Mouse (Mus musculus) heart, embryonic 14.5 days (tissue): ENCODE measurements around the gene Bsnd. TPM values are rescaled to one million over a fixed set of nuclear protein-coding genes. Genes with fewer than 3 reads are reported as not detected.

ENCODE experiments used
- ATAC-seq: fragments of 200-750 bp; cut with Nextera tagmentation; 2 replicates; pipeline ENCODE4 v1.8.0; 2017; ENCODE audit warnings: low read depth, moderate TSS enrichment; ENCODE audit not compliant: insufficient number of reproducible peaks, insufficient read depth, low FRiP score
- H3K27ac ChIP-seq, 2 experiments: fragments of 200-500 bp in 1 of 2; fragments of 300-500 bp in 1 of 2; sonication (generic) in 1 of 2; replicated peaks in 1 of 2; 2 replicates each; pipeline ENCODE4 v1.5.1; 2012 to 2014; ENCODE audit warnings: low read depth in 2 of 2, low read length in 2 of 2, control low read depth in 1 of 2, mild to moderate bottlenecking in 1 of 2, mixed read lengths in 1 of 2; ENCODE audit not compliant: control insufficient read depth in 1 of 2, insufficient read depth in 1 of 2
- H3K27me3 ChIP-seq: fragments of 300-500 bp; sonication (generic); 2 replicates; pipeline ENCODE4 v1.6.1; 2014; ENCODE audit warnings: mild to moderate bottlenecking, low read length, control low read depth; ENCODE audit not compliant: control insufficient read depth, insufficient read depth
- H3K36me3 ChIP-seq: fragments of 300-500 bp; sonication (generic); 2 replicates; pipeline ENCODE4 v1.6.1; 2014; ENCODE audit warnings: mild to moderate bottlenecking, control low read depth, low read length, mixed read lengths; ENCODE audit not compliant: control insufficient read depth, insufficient read depth
- H3K4me1 ChIP-seq, 2 experiments: fragments of 200-500 bp in 1 of 2; fragments of 300-500 bp in 1 of 2; sonication (generic) in 1 of 2; 2 replicates each; pipeline ENCODE4 v1.6.1; 2012 to 2014; ENCODE audit warnings: low read length in 2 of 2, control low read depth in 1 of 2, mixed read lengths in 1 of 2; ENCODE audit not compliant: control insufficient read depth in 2 of 2, insufficient read depth in 2 of 2
- H3K4me2 ChIP-seq: fragments of 300-500 bp; sonication (generic); 2 replicates; pipeline ENCODE4 v1.6.1; 2014; ENCODE audit warnings: mild to moderate bottlenecking, low read length
- H3K4me3 ChIP-seq, 2 experiments: fragments of 200-500 bp in 1 of 2; fragments of 300-500 bp in 1 of 2; sonication (generic) in 1 of 2; 2 replicates each; pipeline ENCODE4 v1.5.1; 2012 to 2014; ENCODE audit warnings: low read length in 2 of 2, mild to moderate bottlenecking in 2 of 2, control low read depth in 1 of 2, low read depth in 1 of 2, moderate library complexity in 1 of 2; ENCODE audit not compliant: control insufficient read depth in 1 of 2, insufficient read depth in 1 of 2
- H3K9ac ChIP-seq: fragments of 300-500 bp; sonication (generic); 2 replicates; pipeline ENCODE4 v1.6.1; 2014; ENCODE audit warnings: mild to moderate bottlenecking, low read length
- H3K9me3 ChIP-seq: fragments of 300-500 bp; sonication (generic); 2 replicates; pipeline ENCODE4 v1.6.1; 2016; ENCODE audit warnings: low read length, control low read depth; ENCODE audit not compliant: control insufficient read depth
- WGBS: fragments of 180-500 bp; shearing (Covaris S2); extraction: QIAGEN DNeasy Blood & Tissue Kit; methylation state at CpG from one replicate; pipeline ENCODE4 v1.1.7; 2014; 5-methylcytosine and 5-hydroxymethylcytosine counted together
- polyA plus RNA-seq: library from polyadenylated mRNA; unstranded; fragments of >200 nt; fragmentation: Nextera tagmentation; extraction: Ambion mirVana; gene quantifications from 2 replicates; pipeline ENCODE4 v1.2.1, GENCODE M21; 2014

Bsnd gene
- polyA plus RNA-seq, 1 experiment from 2014 or later: not detected

DNA sequence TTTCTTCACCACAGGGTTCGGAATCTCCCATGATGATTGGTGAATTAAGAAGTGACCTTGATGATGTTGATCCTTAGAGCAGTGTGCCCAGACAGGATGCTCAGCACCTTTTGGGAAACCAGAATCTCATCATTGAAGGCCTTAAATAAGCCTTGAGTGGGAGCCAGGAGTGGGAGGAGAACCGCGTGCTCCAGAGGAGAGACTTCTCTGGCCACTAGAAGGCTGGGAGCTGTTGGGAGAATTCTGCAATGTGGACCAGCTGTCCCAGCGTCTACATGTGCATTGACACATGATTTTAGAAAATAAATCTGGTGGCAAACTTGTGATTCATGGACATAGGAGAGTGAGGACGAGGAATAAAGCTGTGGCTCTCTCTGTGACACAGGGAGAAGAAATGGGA lies 53.3 kb downstream of the Bsnd start:
- Histone ChIP-seq H3K36me3 (peaks cover 92% of the 10 kb centered on the region), H3K4me3 (no peak overlapping the region), H3K9ac (no peak overlapping the region), H3K4me2 (no peak overlapping the region), H3K9me3 (no peaks in the 10 kb centered on the region), H3K4me1 (no peaks in the 10 kb centered on the region), H3K27ac (no peak overlapping the region), H3K27me3 (no peaks in the 10 kb centered on the region)
- 94% methylated on average over 5 of the region's 5 CpGs for WGBS
- no peak for ATAC-seq

DNA sequence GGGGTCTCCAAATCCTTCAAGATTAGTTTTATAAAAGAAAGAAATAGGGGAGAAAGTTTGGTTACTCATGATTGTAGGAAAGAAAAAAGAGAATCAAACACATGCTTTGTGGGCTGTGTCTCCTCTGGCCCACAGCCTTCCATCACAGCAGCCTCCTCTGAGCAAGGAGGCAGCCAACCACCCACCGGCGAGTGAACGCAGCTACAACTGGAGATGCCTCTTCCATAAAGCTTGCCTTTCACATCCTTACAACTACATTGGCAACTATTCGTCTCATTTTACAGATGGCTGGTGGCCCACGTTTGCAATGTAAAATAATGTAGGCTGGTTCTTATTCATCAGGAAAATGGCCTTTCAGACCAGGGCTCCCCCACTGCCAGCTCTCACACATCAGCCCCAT lies 54.9 kb downstream of the Bsnd start:
- Histone ChIP-seq H3K9me3 (no peaks in the 10 kb centered on the region), H3K36me3 (peaks cover 95% of the 10 kb centered on the region), H3K27me3 (no peaks in the 10 kb centered on the region), H3K4me2 (no peak overlapping the region), H3K4me1 (no peaks in the 10 kb centered on the region), H3K4me3 (no peak overlapping the region), H3K27ac (no peak overlapping the region), H3K9ac (no peak overlapping the region)
- WGBS: 92% methylated on average over 5 of the region's 5 CpGs
- ATAC-seq: no peak

DNA sequence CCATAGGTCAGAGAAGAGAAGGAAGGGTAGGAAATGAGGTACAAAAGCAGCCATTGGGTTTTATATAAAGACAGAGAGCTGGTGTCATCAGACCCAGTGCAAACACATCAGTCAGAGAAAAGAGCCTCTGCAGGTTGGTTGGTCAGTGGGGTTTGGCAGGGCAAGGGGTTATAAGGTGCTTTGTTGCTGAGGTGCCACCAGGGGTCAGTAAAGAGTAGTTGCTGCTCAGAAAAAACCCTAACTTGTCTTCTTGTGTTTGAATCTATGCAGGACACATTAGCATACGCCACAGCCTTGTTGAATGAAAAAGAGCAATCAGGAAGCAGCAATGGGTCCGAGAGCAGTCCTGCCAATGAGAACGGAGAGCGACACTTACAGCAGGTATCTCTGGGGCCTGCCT lies 55.6 kb downstream of the Bsnd start:
- H3K27me3 ChIP-seq: no peaks in the 10 kb centered on the region
- H3K9ac ChIP-seq: no peak overlapping the region
- no peak overlapping the region for H3K4me3 ChIP-seq
- H3K36me3 ChIP-seq: peaks cover 95% of the 10 kb centered on the region
- H3K4me1 ChIP-seq: no peaks in the 10 kb centered on the region
- no peak overlapping the region for H3K4me2 ChIP-seq
- ATAC-seq: no peak
- 64% methylated on average over 4 of the region's 4 CpGs for WGBS
- H3K27ac ChIP-seq: no peak overlapping the region
- no peaks in the 10 kb centered on the region for H3K9me3 ChIP-seq

- H3K27ac ChIP-seq: no peak overlapping the region
- no peak for ATAC-seq
- H3K36me3 ChIP-seq: peaks cover 95% of the 10 kb centered on the region
- H3K4me2 ChIP-seq: no peak overlapping the region
- no peaks in the 10 kb centered on the region for H3K27me3 ChIP-seq
- H3K4me1 ChIP-seq: no peaks in the 10 kb centered on the region
- no peak overlapping the region for H3K4me3 ChIP-seq
- H3K9me3 ChIP-seq: no peaks in the 10 kb centered on the region
- 85% methylated on average over 2 of the region's 2 CpGs for WGBS
- no peak overlapping the region for H3K9ac ChIP-seq
Measured at GRCm38 (mm10) chr4:106435426-106435825, 56.7 kb downstream of the Bsnd start.

Other genes with a start within 250 kb of the Bsnd start
- gene Usp24, start 176.1 kb downstream of the Bsnd start, polyA plus RNA-seq: 11.9 and 12.9 TPM in 2 replicates
- gene Pcsk9, start 28.0 kb downstream of the Bsnd start, polyA plus RNA-seq: 0.07 TPM in 2 replicates
- 10.4 and 12.0 TPM in 2 replicates for gene Dhcr24, start 68.8 kb upstream of the Bsnd start, polyA plus RNA-seq
- not detected in 2 replicates for gene Lexm, start 125.0 kb upstream of the Bsnd start, polyA plus RNA-seq
- 0.62 and 0.80 TPM in 2 replicates for gene Ttc22, start 130.1 kb upstream of the Bsnd start, polyA plus RNA-seq
- 10.6 TPM in 2 replicates for gene Pars2, start 158.8 kb upstream of the Bsnd start, polyA plus RNA-seq
- 52.0 and 54.4 TPM in 2 replicates for gene Ttc4, start 186.7 kb upstream of the Bsnd start, polyA plus RNA-seq
- 0.44 and 0.45 TPM in 2 replicates for gene Mroh7, start 238.6 kb upstream of the Bsnd start, polyA plus RNA-seq
- gene Fam151a, start 241.6 kb upstream of the Bsnd start, polyA plus RNA-seq: 0.13 and 0.32 TPM in 2 replicates